Mouse (Mus musculus): ENCODE results near the gene Camk1. TPM values are rescaled to one million over a fixed set of nuclear protein-coding genes. Genes with fewer than 3 reads are reported as not detected.
A peak's percentile ranks its signal among the peaks of the same experiment; 100 is the strongest.

The Camk1 gene
- polyA plus RNA-seq, 1 experiment from 2014 or later = 65.4 TPM

GRCm38 (mm10) chr6:113380480-113380879, 36.7 kb upstream of the Camk1 start:
- no peak for DNase-seq (ENCODE audit: low spot score, missing footprints)
- no peak overlapping the region for H3K4me3 ChIP-seq (ENCODE audit: low read depth, low read length)
- 93% methylated on average over 11 of the region's 11 CpGs for WGBS
- ATAC-seq (ENCODE audit: low FRiP score) = no peak
- H3K4me1 ChIP-seq (ENCODE audit: control insufficient read depth, insufficient read depth, low read length) = peaks cover 11% of the 10 kb centered on the region
- no peak overlapping the region for H3K9ac ChIP-seq (ENCODE audit: low read length)
- no peaks in the 10 kb centered on the region for H3K9me3 ChIP-seq (ENCODE audit: control insufficient read depth, low read length)
- no peak overlapping the region for H3K4me2 ChIP-seq
- peaks cover 23% of the 10 kb centered on the region for H3K36me3 ChIP-seq (ENCODE audit: control insufficient read depth, insufficient read depth, low read length)
- H3K27me3 ChIP-seq (ENCODE audit: control insufficient read depth, insufficient read depth, low read length) = no peaks in the 10 kb centered on the region
- no peak overlapping the region for H3K27ac ChIP-seq (ENCODE audit: low read depth, low read length)

- Histone ChIP-seq H3K9ac (ENCODE audit: low read length) (no peak overlapping the region), H3K9me3 (ENCODE audit: control insufficient read depth, low read length) (no peaks in the 10 kb centered on the region), H3K36me3 (ENCODE audit: control insufficient read depth, insufficient read depth, low read length) (peaks cover 16% of the 10 kb centered on the region; the same call in 1 of the 2 replicates), H3K27me3 (ENCODE audit: control insufficient read depth, insufficient read depth, low read length) (no peaks in the 10 kb centered on the region), H3K4me2 (peak overlapping the region; percentile 11), H3K27ac (ENCODE audit: low read depth, low read length) (no peak overlapping the region), H3K4me3 (ENCODE audit: low read depth, low read length) (peak overlapping the region; percentile 98; the same call in 1 of the 2 replicates), H3K4me1 (ENCODE audit: control insufficient read depth, insufficient read depth, low read length) (peaks cover 11% of the 10 kb centered on the region)
- DNase-seq (ENCODE audit: low spot score, missing footprints) = no peak
- no peak for ATAC-seq (ENCODE audit: low FRiP score)
- 93% methylated on average over 6 of the region's 6 CpGs for WGBS
Measured at GRCm38 (mm10) chr6:113379246-113379645, 35.5 kb upstream of the Camk1 start.

GRCm38 (mm10) chr6:113377496-113378385, 34.0 kb upstream of the Camk1 start, which contains the start of the genes Tada3 and Arpc4:
Gene Tada3 (minus strand): TSS chr6:113377883.
Gene Arpc4 (plus strand): TSS chr6:113378115.
- WGBS = under 1% methylated on average over 61 of the region's 61 CpGs
- peak within 1 kb of the TSS; percentile 84 for H3K27ac ChIP-seq (ENCODE audit: low read depth, low read length)
- DNase-seq (ENCODE audit: low spot score, missing footprints) (peak; percentile 99), ATAC-seq (ENCODE audit: low FRiP score) (peak; percentile 95)
- H3K36me3 ChIP-seq (ENCODE audit: control insufficient read depth, insufficient read depth, low read length) = peaks cover 19% of the 10 kb centered on the region; the same call in 1 of the 2 replicates
- H3K27me3 ChIP-seq (ENCODE audit: control insufficient read depth, insufficient read depth, low read length) = no peaks in the 10 kb centered on the region
- peak within 1 kb of the TSS; percentile 98 for H3K4me3 ChIP-seq (ENCODE audit: low read depth, low read length)
- H3K9ac ChIP-seq (ENCODE audit: low read length) = peak within 1 kb of the TSS; percentile 92
- H3K4me2 ChIP-seq = peak within 1 kb of the TSS; percentile 94
- H3K4me1 ChIP-seq (ENCODE audit: control insufficient read depth, insufficient read depth, low read length) = peaks cover 11% of the 10 kb centered on the region
- H3K9me3 ChIP-seq (ENCODE audit: control insufficient read depth, low read length) = no peaks in the 10 kb centered on the region

GRCm38 (mm10) chr6:113377172-113377495, 33.4 kb upstream of the Camk1 start:
- Histone ChIP-seq H3K4me1 (ENCODE audit: control insufficient read depth, insufficient read depth, low read length) (peaks cover 11% of the 10 kb centered on the region), H3K9ac (ENCODE audit: low read length) (peak overlapping the region; percentile 92), H3K27me3 (ENCODE audit: control insufficient read depth, insufficient read depth, low read length) (no peaks in the 10 kb centered on the region), H3K4me2 (peak overlapping the region; percentile 94), H3K27ac (ENCODE audit: low read depth, low read length) (peak overlapping the region; percentile 84), H3K9me3 (ENCODE audit: control insufficient read depth, low read length) (no peaks in the 10 kb centered on the region), H3K36me3 (ENCODE audit: control insufficient read depth, insufficient read depth, low read length) (peaks cover 19% of the 10 kb centered on the region; the same call in 1 of the 2 replicates), H3K4me3 (ENCODE audit: low read depth, low read length) (peak overlapping the region; percentile 98)
- DNase-seq (ENCODE audit: low spot score, missing footprints) (peak; percentile 85), ATAC-seq (ENCODE audit: low FRiP score) (no peak)
- WGBS = 10% methylated on average over 7 of the region's 7 CpGs

GRCm38 (mm10) chr6:113373491-113373890, 29.7 kb upstream of the Camk1 start:
- WGBS = 87% methylated on average over 4 of the region's 4 CpGs
- no peak overlapping the region for H3K4me3 ChIP-seq (ENCODE audit: low read depth, low read length)

GRCm38 (mm10) chr6:113370194-113370929, 26.6 kb upstream of the Camk1 start:
- Histone ChIP-seq H3K36me3 (ENCODE audit: control insufficient read depth, insufficient read depth, low read length) (peaks cover 21% of the 10 kb centered on the region), H3K4me3 (ENCODE audit: low read depth, low read length) (no peak overlapping the region), H3K9me3 (ENCODE audit: control insufficient read depth, low read length) (no peaks in the 10 kb centered on the region), H3K9ac (ENCODE audit: low read length) (no peak overlapping the region), H3K4me2 (no peak overlapping the region), H3K27me3 (ENCODE audit: control insufficient read depth, insufficient read depth, low read length) (no peaks in the 10 kb centered on the region), H3K4me1 (ENCODE audit: control insufficient read depth, insufficient read depth, low read length) (no peaks in the 10 kb centered on the region), H3K27ac (ENCODE audit: low read depth, low read length) (no peak overlapping the region)
- WGBS = 91% methylated on average over 20 of the region's 20 CpGs
- ATAC-seq (ENCODE audit: low FRiP score) (no peak), DNase-seq (ENCODE audit: low spot score, missing footprints) (no peak)

More at GRCm38 (mm10) chr6:113373491-113373890, 29.7 kb upstream of the Camk1 start:
- Histone ChIP-seq H3K4me1 (ENCODE audit: control insufficient read depth, insufficient read depth, low read length) (peaks cover under 1% of the 10 kb centered on the region; the same call in 1 of the 2 replicates), H3K4me2 (no peak overlapping the region), H3K36me3 (ENCODE audit: control insufficient read depth, insufficient read depth, low read length) (peaks cover 21% of the 10 kb centered on the region), H3K27me3 (ENCODE audit: control insufficient read depth, insufficient read depth, low read length) (no peaks in the 10 kb centered on the region), H3K9me3 (ENCODE audit: control insufficient read depth, low read length) (no peaks in the 10 kb centered on the region), H3K27ac (ENCODE audit: low read depth, low read length) (no peak overlapping the region), H3K9ac (ENCODE audit: low read length) (no peak overlapping the region)
- DNase-seq (ENCODE audit: low spot score, missing footprints) (no peak), ATAC-seq (ENCODE audit: low FRiP score) (no peak)

GRCm38 (mm10) chr6:113368577-113368976, 24.8 kb upstream of the Camk1 start:
- Histone ChIP-seq H3K36me3 (ENCODE audit: control insufficient read depth, insufficient read depth, low read length) (peaks cover 16% of the 10 kb centered on the region), H3K27ac (ENCODE audit: low read depth, low read length) (no peak overlapping the region), H3K4me3 (ENCODE audit: low read depth, low read length) (no peak overlapping the region), H3K9me3 (ENCODE audit: control insufficient read depth, low read length) (no peaks in the 10 kb centered on the region), H3K27me3 (ENCODE audit: control insufficient read depth, insufficient read depth, low read length) (no peaks in the 10 kb centered on the region), H3K9ac (ENCODE audit: low read length) (no peak overlapping the region), H3K4me1 (ENCODE audit: control insufficient read depth, insufficient read depth, low read length) (no peaks in the 10 kb centered on the region), H3K4me2 (no peak overlapping the region)
- DNase-seq (ENCODE audit: low spot score, missing footprints) (no peak), ATAC-seq (ENCODE audit: low FRiP score) (no peak)
- 86% methylated on average over 5 of the region's 5 CpGs for WGBS

GRCm38 (mm10) chr6:113368124-113368523, 24.3 kb upstream of the Camk1 start:
- Histone ChIP-seq H3K9me3 (ENCODE audit: control insufficient read depth, low read length) (no peaks in the 10 kb centered on the region), H3K27ac (ENCODE audit: low read depth, low read length) (no peak overlapping the region), H3K27me3 (ENCODE audit: control insufficient read depth, insufficient read depth, low read length) (no peaks in the 10 kb centered on the region), H3K4me3 (ENCODE audit: low read depth, low read length) (no peak overlapping the region), H3K4me2 (no peak overlapping the region), H3K36me3 (ENCODE audit: control insufficient read depth, insufficient read depth, low read length) (peaks cover 13% of the 10 kb centered on the region), H3K9ac (ENCODE audit: low read length) (no peak overlapping the region), H3K4me1 (ENCODE audit: control insufficient read depth, insufficient read depth, low read length) (no peaks in the 10 kb centered on the region)
- no peak for ATAC-seq (ENCODE audit: low FRiP score)
- WGBS = 87% methylated on average over 7 of the region's 7 CpGs
- DNase-seq (ENCODE audit: low spot score, missing footprints) = no peak

- Histone ChIP-seq H3K27ac (ENCODE audit: low read depth, low read length) (no peak overlapping the region), H3K36me3 (ENCODE audit: control insufficient read depth, insufficient read depth, low read length) (peaks cover 13% of the 10 kb centered on the region), H3K4me1 (ENCODE audit: control insufficient read depth, insufficient read depth, low read length) (no peaks in the 10 kb centered on the region), H3K4me3 (ENCODE audit: low read depth, low read length) (no peak overlapping the region), H3K4me2 (no peak overlapping the region), H3K9ac (ENCODE audit: low read length) (no peak overlapping the region), H3K9me3 (ENCODE audit: control insufficient read depth, low read length) (no peaks in the 10 kb centered on the region), H3K27me3 (ENCODE audit: control insufficient read depth, insufficient read depth, low read length) (no peaks in the 10 kb centered on the region)
- DNase-seq (ENCODE audit: low spot score, missing footprints) = no peak
- 100% methylated on average over 1 of the region's 1 CpGs for WGBS
- no peak for ATAC-seq (ENCODE audit: low FRiP score)
Measured at GRCm38 (mm10) chr6:113367574-113367973, 23.8 kb upstream of the Camk1 start.
